Mouse (Mus musculus): ENCODE measurements at regions not wholly inside any gene's neighbourhood (a gene's known extent, or its start where the extent isn't known, plus 50 kb on each side); places are given as distances from the start of the nearest gene placed in this dataset.
"Not testable (repeated sequence)": the region's sequence is repeated elsewhere in the genome, so short reads cannot be mapped to it uniquely, and the experiment has no call there.

DNA sequence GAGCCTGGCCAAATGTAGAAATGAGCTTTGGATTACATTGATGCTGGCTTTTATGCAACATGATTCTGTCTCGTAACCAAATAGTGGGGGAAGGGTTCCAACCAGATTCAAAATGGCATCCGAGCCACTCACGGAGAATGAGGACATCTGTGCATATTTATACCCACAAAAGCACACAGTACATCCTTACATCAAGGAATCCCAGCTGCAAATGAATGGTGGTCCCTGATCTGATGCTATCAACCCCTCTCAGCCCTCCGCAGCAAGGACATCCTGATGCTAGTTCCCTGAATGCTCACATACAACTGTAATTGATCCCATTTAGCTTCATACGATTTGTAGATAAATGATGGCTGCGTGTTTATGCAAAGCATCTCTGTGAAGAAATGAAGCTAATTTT, 215.9 kb downstream of the Samd5 start:
- no peak for DNase-seq

DNA sequence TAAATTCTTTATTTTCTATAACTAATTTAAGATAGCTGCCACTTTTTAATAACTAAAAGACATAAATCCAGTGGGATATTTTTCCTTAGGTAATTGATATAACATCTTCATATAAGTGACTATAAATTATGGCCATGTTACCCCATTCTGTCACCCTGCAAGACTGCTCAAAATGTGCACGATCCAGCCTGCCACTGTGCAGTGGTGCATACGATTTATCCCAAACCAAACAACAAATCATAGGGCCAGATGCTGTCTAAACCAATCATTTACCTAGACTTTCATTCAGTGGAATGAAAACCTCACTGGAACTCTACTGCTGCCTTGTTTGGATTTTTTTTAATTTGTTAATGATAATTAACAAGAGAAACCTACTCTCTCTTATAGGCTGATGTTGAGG, 216.5 kb downstream of the Samd5 start:
- no peak for DNase-seq

GRCm38 (mm10) chr10:9457222-9457621, 217.8 kb downstream of the Samd5 start:
- no peak for DNase-seq

DNA sequence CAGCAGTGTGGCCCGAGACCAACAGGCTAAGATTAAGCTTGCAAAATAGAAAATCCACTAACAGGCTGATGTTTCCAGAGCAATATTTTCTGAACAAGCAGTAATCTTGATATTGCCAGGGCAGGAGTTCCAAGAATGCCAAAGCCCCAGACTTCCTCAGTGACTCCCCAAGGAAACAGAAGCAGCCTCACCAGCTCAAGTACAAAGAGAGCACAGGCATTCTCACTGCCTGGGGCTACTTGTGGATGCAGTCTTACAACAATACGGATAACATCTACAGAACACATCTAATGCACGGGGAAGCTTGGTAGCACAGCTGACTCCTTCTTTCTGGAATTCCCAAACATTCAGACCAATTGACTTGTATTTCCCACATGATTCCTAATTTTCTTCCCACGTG, 235.9 kb downstream of the Samd5 start:
- no peak for DNase-seq

- no peak for DNase-seq
These were observed 236.6 kb downstream of the Samd5 start for GRCm38 (mm10) chr10:9438366-9438765.

DNA sequence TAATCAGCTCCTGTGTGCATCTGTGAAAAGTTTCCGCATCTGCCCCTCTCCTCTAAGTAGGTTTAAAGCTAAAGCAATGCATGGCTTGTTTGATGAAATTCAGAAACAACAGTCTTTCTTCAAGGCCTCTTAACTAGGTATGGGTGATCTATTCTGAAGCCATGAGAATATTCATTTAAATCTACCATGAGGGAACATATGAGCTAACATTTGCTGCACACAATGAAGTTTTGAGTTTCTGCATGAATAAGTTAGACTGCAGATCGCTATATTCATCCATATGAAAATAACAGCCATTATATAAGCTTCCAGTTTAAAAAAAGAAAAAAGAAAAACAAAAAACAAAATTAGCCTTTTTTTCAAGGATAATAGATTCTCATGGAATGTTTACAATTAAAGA, 245.9 kb downstream of the Samd5 start:
- DNase-seq, result no peak

GRCm38 (mm10) chr10:9420741-9421140, 254.3 kb downstream of the Samd5 start:
- no peak for DNase-seq

DNA sequence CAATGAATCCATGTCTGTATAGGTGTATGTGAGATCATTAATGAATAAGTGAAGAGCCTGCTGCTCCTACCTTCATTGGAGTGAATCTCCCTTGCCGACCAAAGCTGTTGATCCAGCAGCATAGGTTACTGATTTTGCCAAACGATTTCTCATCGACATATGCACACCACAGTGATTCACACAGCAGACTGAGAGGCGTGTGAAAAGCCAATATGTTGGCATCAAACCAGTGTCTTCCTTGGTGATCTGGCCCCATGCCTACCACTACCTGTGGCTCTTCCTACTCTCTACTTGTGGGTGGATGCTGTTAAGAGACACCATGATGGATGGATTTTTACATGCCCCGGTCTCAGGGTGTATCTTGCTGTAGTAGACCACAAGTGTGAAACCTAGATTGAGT, 258.3 kb downstream of the Samd5 start:
- DNase-seq, result no peak

GRCm38 (mm10) chr10:9406101-9406500, 268.9 kb downstream of the Samd5 start:
- no peak for DNase-seq

DNA sequence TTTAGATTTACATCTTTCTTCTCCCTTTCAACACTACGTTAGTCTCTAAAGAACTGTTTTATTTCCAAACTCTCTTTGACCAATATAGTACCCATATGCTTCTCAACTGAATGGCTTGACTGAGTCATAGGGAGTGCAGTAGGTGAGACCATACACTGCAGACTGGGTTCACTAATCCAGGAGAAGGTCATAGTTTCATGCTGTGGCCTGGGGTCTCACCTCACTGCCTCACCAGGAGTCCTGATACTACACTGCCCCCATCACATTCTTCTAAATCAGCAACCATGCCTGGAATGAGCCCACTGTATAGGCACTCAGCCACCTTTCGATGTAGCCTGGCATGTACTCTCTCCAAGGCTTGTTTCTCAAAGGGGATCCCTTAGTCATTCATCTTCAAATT, 269.6 kb downstream of the Samd5 start:
- DNase-seq, result no peak

DNA sequence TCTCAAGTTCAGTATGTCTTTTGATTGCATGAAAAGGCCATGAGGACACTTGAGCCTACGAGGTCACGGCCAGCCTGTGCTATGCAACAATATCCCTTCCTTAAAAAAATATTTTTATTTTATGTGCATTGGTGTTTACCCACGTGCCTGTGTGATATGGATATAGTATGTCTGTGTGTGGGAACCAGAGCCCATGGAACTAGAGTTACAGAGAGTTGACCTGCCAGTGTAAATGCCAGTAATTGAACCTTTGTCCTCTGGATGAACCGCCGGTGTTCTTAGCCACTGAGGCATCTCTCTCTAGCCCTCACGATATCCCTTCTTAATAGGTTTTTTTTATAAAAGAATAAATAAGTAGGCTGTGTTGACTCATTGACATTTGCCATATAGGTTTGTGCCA, 270.0 kb downstream of the Samd5 start:
- DNase-seq, result no peak

DNA sequence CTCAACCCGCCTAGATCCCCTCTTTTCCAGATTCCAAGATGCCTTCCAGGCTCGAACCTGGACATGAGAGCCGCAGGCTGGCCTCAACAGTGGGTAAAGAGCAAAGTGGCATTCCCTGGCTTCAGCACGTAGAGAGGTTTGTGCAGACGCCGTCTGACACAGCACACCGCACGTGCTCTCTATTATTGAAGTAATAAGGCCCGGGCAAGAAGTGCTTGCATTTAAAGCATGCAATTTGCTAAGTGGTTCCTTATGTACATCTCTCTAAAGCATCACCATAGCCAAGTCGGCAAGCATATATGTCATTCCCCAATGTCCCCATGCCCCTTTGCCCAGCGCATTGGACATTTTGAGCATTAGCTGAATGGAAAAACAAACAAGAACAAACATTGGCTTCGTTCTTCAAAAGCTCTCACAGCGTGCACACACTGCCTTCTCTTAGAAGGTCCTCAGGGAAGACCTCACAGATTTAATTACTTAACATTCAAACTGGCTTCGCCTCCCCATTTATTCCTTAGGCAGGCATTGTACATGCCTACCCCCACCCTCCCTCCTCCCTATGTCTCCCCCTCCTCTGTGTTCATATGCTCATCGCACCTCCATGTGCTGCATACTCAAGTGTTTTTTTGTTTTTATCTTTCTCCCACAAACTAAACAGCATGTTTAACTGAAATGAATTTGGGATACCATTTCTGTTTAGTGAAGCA, 273.9 kb downstream of the Samd5 start:
- DNase-seq, result no peak

- DNase-seq, result no peak
These were observed 297.4 kb downstream of the Samd5 start for GRCm38 (mm10) chr10:9377440-9378101.

- DNase-seq, result no peak
These were observed 312.6 kb downstream of the Samd5 start for GRCm38 (mm10) chr10:9362306-9362865.

DNA sequence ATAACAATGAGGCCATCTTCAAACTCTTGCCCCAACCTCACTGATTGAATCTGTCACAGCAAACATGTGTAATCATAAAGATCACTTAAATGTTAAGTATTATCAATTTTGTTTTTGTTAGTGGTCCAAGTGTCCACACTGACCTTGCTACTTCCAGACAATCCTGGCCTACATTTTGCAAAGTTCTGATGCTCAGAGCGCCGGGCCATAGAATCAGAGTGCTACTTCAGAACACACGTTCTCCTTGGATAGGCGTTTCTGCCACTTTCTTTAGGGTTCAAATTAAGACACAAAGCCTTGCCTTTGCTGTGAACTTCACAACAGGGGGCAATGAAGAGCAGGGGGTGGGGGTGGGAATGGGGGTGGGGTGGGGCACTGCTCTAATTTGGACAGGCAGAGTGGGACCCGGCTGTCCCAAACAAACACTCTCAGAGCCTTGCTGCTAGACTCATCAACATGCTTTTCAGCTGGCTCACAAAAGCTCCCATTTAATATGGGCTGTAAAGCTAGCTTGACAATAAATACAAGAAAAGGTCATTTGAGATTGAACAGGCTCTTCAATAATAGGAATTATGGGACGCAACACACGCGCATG, 336.7 kb downstream of the Samd5 start:
- no peak for DNase-seq

DNA sequence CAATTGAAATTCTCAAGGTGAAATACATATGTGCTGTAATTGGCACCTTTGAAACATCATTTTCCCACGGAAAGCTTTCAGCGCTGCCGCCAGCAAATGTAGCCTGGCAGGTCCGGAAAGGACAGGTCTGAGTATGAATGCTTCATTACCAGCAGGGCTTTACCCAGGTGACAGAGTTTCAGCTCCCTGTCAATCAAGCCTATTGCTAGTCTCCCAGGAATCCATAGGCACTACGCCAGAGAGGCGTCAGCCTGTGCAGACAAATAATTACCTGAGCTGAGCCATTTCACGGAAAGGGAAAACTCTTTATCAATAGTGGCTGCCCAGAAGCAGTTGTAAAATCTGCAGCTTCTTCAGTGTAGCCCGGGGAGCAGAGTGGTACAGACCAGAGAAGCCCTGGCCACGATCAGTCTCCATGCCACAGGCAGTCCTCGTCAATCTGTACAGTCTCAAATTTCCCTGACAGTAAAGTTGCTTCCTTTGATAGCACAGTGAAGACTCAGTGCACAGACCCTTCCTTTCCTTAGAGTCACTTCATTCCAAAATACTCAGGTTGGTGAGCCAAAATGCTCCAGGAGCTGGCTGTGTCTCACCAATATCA, 340.7 kb downstream of the Samd5 start:
- DNase-seq, result no peak

DNA sequence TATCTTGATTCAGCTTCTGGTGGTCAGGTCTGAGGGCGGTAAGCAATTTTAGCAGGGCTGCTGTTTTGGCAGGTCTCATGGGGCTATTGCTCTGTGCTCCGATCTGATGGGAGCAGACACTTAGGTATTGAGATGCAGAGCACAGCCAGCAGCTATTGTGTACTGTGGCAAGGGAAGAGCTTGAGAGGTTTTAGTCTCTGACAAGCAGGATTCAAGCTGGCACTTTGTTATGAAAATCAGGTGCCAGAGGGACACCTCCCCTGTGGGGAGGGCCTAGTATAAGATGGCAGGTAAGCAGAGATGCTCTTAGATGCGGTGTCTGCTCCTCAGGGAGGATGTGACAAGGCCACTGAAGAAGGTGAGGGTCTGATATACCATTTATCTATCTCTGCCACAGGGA, 343.3 kb downstream of the Samd5 start:
- no peak for DNase-seq

GRCm38 (mm10) chr10:9328324-9328723, 346.7 kb downstream of the Samd5 start:
- DNase-seq, result no peak

- DNase-seq, result not testable (repeated sequence)
These were observed 347.1 kb downstream of the Samd5 start for GRCm38 (mm10) chr10:9327881-9328280.

GRCm38 (mm10) chr10:9312326-9312725, 362.7 kb downstream of the Samd5 start:
- no peak for DNase-seq

DNA sequence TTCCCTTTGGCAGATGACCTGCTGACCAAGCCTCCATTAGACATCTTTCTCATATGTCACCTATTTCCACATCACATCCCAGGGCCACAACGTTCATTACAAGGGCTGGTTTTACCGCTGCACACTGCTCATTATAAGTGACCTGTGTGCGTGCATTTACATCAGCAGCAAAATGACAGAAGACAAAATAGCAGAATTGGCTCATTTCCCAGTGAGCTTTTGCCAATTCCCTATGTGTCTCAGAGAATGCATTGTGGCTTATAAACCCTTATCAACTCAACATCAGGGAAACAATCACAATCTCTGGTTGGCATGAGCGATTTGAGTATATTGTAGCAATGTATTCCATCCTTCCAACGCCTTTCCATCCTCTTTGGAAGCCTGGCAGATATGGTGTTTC, 364.7 kb downstream of the Samd5 start:
- DNase-seq, result no peak

- no peak for DNase-seq
These were observed 379.0 kb downstream of the Samd5 start for GRCm38 (mm10) chr10:9296055-9296454.

DNA sequence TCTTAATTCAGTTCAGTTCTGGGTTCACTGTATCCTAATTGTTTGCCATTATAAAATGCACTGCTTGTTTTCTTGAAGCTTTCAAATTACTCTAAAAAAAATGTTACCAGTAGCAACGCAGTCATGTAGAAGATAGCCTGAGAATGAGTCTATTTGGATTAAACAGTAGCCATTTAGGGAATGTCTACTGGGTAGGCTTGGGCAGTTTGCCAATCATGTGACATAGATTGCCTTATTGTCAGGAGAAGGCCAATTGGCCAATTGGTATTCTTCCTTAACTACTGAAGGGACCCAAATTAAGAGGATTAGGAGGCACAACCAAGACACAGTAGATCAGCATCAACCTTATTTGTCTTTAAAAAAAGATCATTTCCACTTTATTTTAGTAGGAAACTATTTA, 379.7 kb downstream of the Samd5 start:
- DNase-seq, result no peak

- no peak for DNase-seq
These were observed 380.4 kb downstream of the Samd5 start for GRCm38 (mm10) chr10:9294620-9295019.
